Mouse (Mus musculus) E14TG2a.4 (cell line): ENCODE measurements at regions not wholly inside any gene's neighbourhood (a gene's known extent, or its start where the extent isn't known, plus 50 kb on each side); places are given as distances from the start of the nearest gene placed in this dataset.

Experiments used
- CTCF ChIP-seq: conservative IDR thresholded peaks from 2 replicates; pipeline ENCODE4 v1.5.1; 2014; ENCODE audit warnings: low read length
- NANOG ChIP-seq: IDR thresholded peaks from 2 replicates; pipeline ENCODE4 v1.6.1; 2014; ENCODE audit warnings: borderline replicate concordance, low read length, mixed read lengths
- POU5F1 ChIP-seq: IDR thresholded peaks from 2 replicates; pipeline ENCODE4 v1.6.1; 2014; ENCODE audit warnings: low read length, borderline replicate concordance

DNA sequence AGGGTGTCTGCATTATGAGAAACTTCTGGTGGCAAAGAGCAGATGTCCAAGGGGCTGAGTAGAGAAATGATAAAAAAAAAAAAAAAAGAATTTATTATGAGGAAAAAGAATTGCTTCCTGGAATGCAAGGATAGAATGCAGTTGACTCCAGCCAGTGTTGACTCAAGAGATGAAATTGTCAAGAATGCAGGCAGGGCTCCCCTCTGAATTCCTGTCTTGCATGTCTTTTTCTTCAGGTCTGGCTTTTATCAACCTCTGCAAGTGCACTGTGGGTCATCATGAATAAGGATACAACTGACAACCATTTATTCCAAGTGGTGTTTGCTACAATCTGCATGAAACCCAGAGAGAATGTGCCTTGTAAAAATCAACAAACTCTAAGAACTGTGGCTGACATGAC is 217.6 kb downstream of the Pdzph1 start:
- TF ChIP-seq CTCF (no peak), POU5F1 (no peak), NANOG (no peak)
